Mouse (Mus musculus): Measurements from ENCODE around the gene Cdh5. TPM values are rescaled to one million over a fixed set of nuclear protein-coding genes. Genes with fewer than 3 reads are reported as not detected.

Cdh5 gene
- polyA plus RNA-seq, 1 experiment from 2014 or later = 10.0 TPM

- Histone ChIP-seq H3K4me1 (ENCODE audit: insufficient read depth) (no peaks in the 10 kb centered on the region), H3K9ac (replicated peaks) (no peak overlapping the region), H3K27ac (ENCODE audit: low read depth) (no peak overlapping the region), H3K9me3 (ENCODE audit: low read length) (no peaks in the 10 kb centered on the region), H3K36me3 (replicated peaks; ENCODE audit: insufficient read depth, low read length) (no peaks in the 10 kb centered on the region), H3K4me2 (ENCODE audit: low read depth, low read length) (no peak overlapping the region), H3K4me3 (ENCODE audit: low read depth, low read length) (no peak overlapping the region), H3K27me3 (ENCODE audit: insufficient read depth, low read length) (no peaks in the 10 kb centered on the region)
- ATAC-seq (no peak), DNase-seq (no peak)
- 72% methylated on average over 5 of the region's 5 CpGs for WGBS (ENCODE audit: insufficient replicate concordance)
- TF ChIP-seq CTCF (IDR thresholded peaks at IDR 0.05; ENCODE audit: low read depth) (no peak), EP300 (IDR thresholded peaks at IDR 0.05; ENCODE audit: low read depth) (no peak)
These were observed 59.3 kb downstream of the Cdh5 start for GRCm38 (mm10) chr8:104160731-104161130.

GRCm38 (mm10) chr8:104169461-104169860 lies 68.0 kb downstream of the Cdh5 start:
- peaks cover 48% of the 10 kb centered on the region for H3K27me3 ChIP-seq (ENCODE audit: insufficient read depth, low read length)
- no peak overlapping the region for H3K9ac ChIP-seq (replicated peaks)
- H3K9me3 ChIP-seq (ENCODE audit: low read length) = no peaks in the 10 kb centered on the region
- H3K4me3 ChIP-seq (ENCODE audit: low read depth, low read length) = no peak overlapping the region
- no peaks in the 10 kb centered on the region for H3K36me3 ChIP-seq (replicated peaks; ENCODE audit: insufficient read depth, low read length)
- 56% methylated on average over 3 of the region's 3 CpGs for WGBS (ENCODE audit: insufficient replicate concordance)
- H3K4me1 ChIP-seq (ENCODE audit: insufficient read depth) = peaks cover 9% of the 10 kb centered on the region; the same call in 1 of the 2 replicates
- DNase-seq (no peak), ATAC-seq (no peak)
- no peak overlapping the region for H3K27ac ChIP-seq (ENCODE audit: low read depth)
- no peak overlapping the region for H3K4me2 ChIP-seq (ENCODE audit: low read depth, low read length)
- TF ChIP-seq CTCF (IDR thresholded peaks at IDR 0.05; ENCODE audit: low read depth) (no peak), EP300 (IDR thresholded peaks at IDR 0.05; ENCODE audit: low read depth) (no peak)

- DNase-seq (peak; percentile 27), ATAC-seq (peak; percentile 33)
- Histone ChIP-seq H3K9me3 (ENCODE audit: low read length) (no peaks in the 10 kb centered on the region), H3K9ac (replicated peaks) (no peak within 1 kb of the TSS), H3K4me2 (ENCODE audit: low read depth, low read length) (peak within 1 kb of the TSS; percentile 83), H3K27me3 (ENCODE audit: insufficient read depth, low read length) (peaks cover 48% of the 10 kb centered on the region), H3K27ac (ENCODE audit: low read depth) (no peak within 1 kb of the TSS), H3K4me3 (ENCODE audit: low read depth, low read length) (peak within 1 kb of the TSS; percentile 48), H3K36me3 (replicated peaks; ENCODE audit: insufficient read depth, low read length) (no peaks in the 10 kb centered on the region), H3K4me1 (ENCODE audit: insufficient read depth) (peaks cover 9% of the 10 kb centered on the region; the same call in 1 of the 2 replicates)
- WGBS (ENCODE audit: insufficient replicate concordance) = 3% methylated on average over 63 of the region's 87 CpGs
- TF ChIP-seq EP300 (IDR thresholded peaks at IDR 0.05; ENCODE audit: low read depth) (no peak), CTCF (IDR thresholded peaks at IDR 0.05; ENCODE audit: low read depth) (no peak)
These were observed 69.0 kb downstream of the Cdh5 start, which contains the start of gene Bean1 for GRCm38 (mm10) chr8:104170118-104171049. Gene Bean1, plus strand, starts transcription at chr8:104170442.

- DNase-seq = no peak
These were observed 69.7 kb downstream of the Cdh5 start for GRCm38 (mm10) chr8:104171050-104171620.

GRCm38 (mm10) chr8:104172420-104172819 lies 71.0 kb downstream of the Cdh5 start:
- Histone ChIP-seq H3K4me2 (ENCODE audit: low read depth, low read length) (no peak overlapping the region), H3K9ac (replicated peaks) (no peak overlapping the region), H3K4me1 (ENCODE audit: insufficient read depth) (peaks cover 9% of the 10 kb centered on the region; the same call in 1 of the 2 replicates), H3K9me3 (ENCODE audit: low read length) (no peaks in the 10 kb centered on the region), H3K4me3 (ENCODE audit: low read depth, low read length) (no peak overlapping the region), H3K27me3 (ENCODE audit: insufficient read depth, low read length) (peaks cover 48% of the 10 kb centered on the region), H3K36me3 (replicated peaks; ENCODE audit: insufficient read depth, low read length) (no peaks in the 10 kb centered on the region), H3K27ac (ENCODE audit: low read depth) (no peak overlapping the region)
- TF ChIP-seq EP300 (IDR thresholded peaks at IDR 0.05; ENCODE audit: low read depth) = no peak
- no peak for TF ChIP-seq CTCF (IDR thresholded peaks at IDR 0.05; ENCODE audit: low read depth)
- no peak for DNase-seq
- ATAC-seq = no peak
- whole genome bisulfite sequencing (ENCODE audit: insufficient replicate concordance) = 79% methylated on average over 6 of the region's 6 CpGs

More at GRCm38 (mm10) chr8:104171050-104171620, 69.7 kb downstream of the Cdh5 start:
- H3K9ac ChIP-seq (replicated peaks) = no peak overlapping the region
- WGBS (ENCODE audit: insufficient replicate concordance) = 6% methylated on average over 32 of the region's 32 CpGs
- H3K4me1 ChIP-seq (ENCODE audit: insufficient read depth) = peaks cover 9% of the 10 kb centered on the region; the same call in 1 of the 2 replicates
- H3K9me3 ChIP-seq (ENCODE audit: low read length) = no peaks in the 10 kb centered on the region
- peaks cover 48% of the 10 kb centered on the region for H3K27me3 ChIP-seq (ENCODE audit: insufficient read depth, low read length)
- H3K4me2 ChIP-seq (ENCODE audit: low read depth, low read length) = peak overlapping the region; percentile 83
- TF ChIP-seq CTCF (IDR thresholded peaks at IDR 0.05; ENCODE audit: low read depth) = no peak
- TF ChIP-seq EP300 (IDR thresholded peaks at IDR 0.05; ENCODE audit: low read depth) = no peak
- H3K36me3 ChIP-seq (replicated peaks; ENCODE audit: insufficient read depth, low read length) = no peaks in the 10 kb centered on the region
- H3K27ac ChIP-seq (ENCODE audit: low read depth) = no peak overlapping the region
- no peak for ATAC-seq
- peak overlapping the region; percentile 48 for H3K4me3 ChIP-seq (ENCODE audit: low read depth, low read length)
